Mouse (Mus musculus): ENCODE data around the gene Macrod2. TPM values are rescaled to one million over a fixed set of nuclear protein-coding genes. Genes with fewer than 3 reads are reported as not detected.

Macrod2 gene
- polyA plus RNA-seq, 1 experiment from 2014 or later = 62.2 TPM

GRCm38 (mm10) chr2:141312136-141312948 lies 917.2 kb downstream of the Macrod2 start:
- ATAC-seq (ENCODE audit: low FRiP score) (peak; percentile 84), DNase-seq (ENCODE audit: low spot score) (no peak)
- Histone ChIP-seq H3K9ac (no peak overlapping the region), H3K4me3 (replicated peaks; ENCODE audit: low read length) (no peak overlapping the region), H3K27me3 (ENCODE audit: control insufficient read depth, insufficient read depth, low read length) (no peaks in the 10 kb centered on the region), H3K4me1 (replicated peaks; ENCODE audit: control insufficient read depth, insufficient read depth, low read length) (no peaks in the 10 kb centered on the region; the same call in 1 of the 2 replicates), H3K4me2 (replicated peaks) (no peak overlapping the region), H3K9me3 (ENCODE audit: control insufficient read depth, low read length) (no peaks in the 10 kb centered on the region), H3K36me3 (replicated peaks; ENCODE audit: control insufficient read depth, insufficient read depth) (no peaks in the 10 kb centered on the region), H3K27ac (peak overlapping the region; percentile 16; the same call in 1 of the 2 replicates)
- WGBS = 24% methylated on average over 10 of the region's 10 CpGs

GRCm38 (mm10) chr2:141315349-141315748 lies 920.2 kb downstream of the Macrod2 start:
- H3K4me2 ChIP-seq (replicated peaks) = no peak overlapping the region
- H3K4me1 ChIP-seq (replicated peaks; ENCODE audit: control insufficient read depth, insufficient read depth, low read length) = no peaks in the 10 kb centered on the region; the same call in 1 of the 2 replicates
- 96% methylated on average over 3 of the region's 3 CpGs for WGBS
- no peak for DNase-seq (ENCODE audit: low spot score)
- no peaks in the 10 kb centered on the region for H3K36me3 ChIP-seq (replicated peaks; ENCODE audit: control insufficient read depth, insufficient read depth)
- H3K27ac ChIP-seq = no peak overlapping the region
- H3K9ac ChIP-seq = no peak overlapping the region
- no peak overlapping the region for H3K4me3 ChIP-seq (replicated peaks; ENCODE audit: low read length)
- H3K27me3 ChIP-seq (ENCODE audit: control insufficient read depth, insufficient read depth, low read length) = no peaks in the 10 kb centered on the region
- no peak for ATAC-seq (ENCODE audit: low FRiP score)
- no peaks in the 10 kb centered on the region for H3K9me3 ChIP-seq (ENCODE audit: control insufficient read depth, low read length)

GRCm38 (mm10) chr2:141323956-141324460 lies 928.9 kb downstream of the Macrod2 start:
- no peak overlapping the region for H3K4me2 ChIP-seq (replicated peaks)
- 59% methylated on average over 7 of the region's 7 CpGs for WGBS
- no peak; the same call in 1 of the 2 replicates for ATAC-seq (ENCODE audit: low FRiP score)

GRCm38 (mm10) chr2:141327296-141327695 lies 932.2 kb downstream of the Macrod2 start:
- 68% methylated on average over 6 of the region's 6 CpGs for WGBS

More at GRCm38 (mm10) chr2:141323956-141324460, 928.9 kb downstream of the Macrod2 start:
- H3K27ac ChIP-seq = no peak overlapping the region
- H3K4me3 ChIP-seq (replicated peaks; ENCODE audit: low read length) = no peak overlapping the region
- no peaks in the 10 kb centered on the region for H3K27me3 ChIP-seq (ENCODE audit: control insufficient read depth, insufficient read depth, low read length)
- H3K9me3 ChIP-seq (ENCODE audit: control insufficient read depth, low read length) = no peaks in the 10 kb centered on the region
- H3K4me1 ChIP-seq (replicated peaks; ENCODE audit: control insufficient read depth, insufficient read depth, low read length) = no peaks in the 10 kb centered on the region
- no peaks in the 10 kb centered on the region for H3K36me3 ChIP-seq (replicated peaks; ENCODE audit: control insufficient read depth, insufficient read depth)
- no peak overlapping the region for H3K9ac ChIP-seq
- no peak for DNase-seq (ENCODE audit: low spot score)

GRCm38 (mm10) chr2:141337708-141338107 lies 942.6 kb downstream of the Macrod2 start:
- WGBS = 79% methylated on average over 3 of the region's 3 CpGs
- DNase-seq (ENCODE audit: low spot score) (no peak), ATAC-seq (ENCODE audit: low FRiP score) (no peak)
- H3K4me1 ChIP-seq (replicated peaks; ENCODE audit: control insufficient read depth, insufficient read depth, low read length) = no peaks in the 10 kb centered on the region
- H3K27me3 ChIP-seq (ENCODE audit: control insufficient read depth, insufficient read depth, low read length) = no peaks in the 10 kb centered on the region
- H3K4me2 ChIP-seq (replicated peaks) = no peak overlapping the region
- no peaks in the 10 kb centered on the region for H3K9me3 ChIP-seq (ENCODE audit: control insufficient read depth, low read length)
- no peak overlapping the region for H3K27ac ChIP-seq
- no peak overlapping the region for H3K9ac ChIP-seq
- H3K36me3 ChIP-seq (replicated peaks; ENCODE audit: control insufficient read depth, insufficient read depth) = no peaks in the 10 kb centered on the region
- H3K4me3 ChIP-seq (replicated peaks; ENCODE audit: low read length) = no peak overlapping the region

More at GRCm38 (mm10) chr2:141327296-141327695, 932.2 kb downstream of the Macrod2 start:
- no peak overlapping the region for H3K4me3 ChIP-seq (replicated peaks; ENCODE audit: low read length)
- H3K9me3 ChIP-seq (ENCODE audit: control insufficient read depth, low read length) = no peaks in the 10 kb centered on the region
- ATAC-seq (ENCODE audit: low FRiP score) (no peak), DNase-seq (ENCODE audit: low spot score) (no peak)
- no peaks in the 10 kb centered on the region for H3K36me3 ChIP-seq (replicated peaks; ENCODE audit: control insufficient read depth, insufficient read depth)
- no peak overlapping the region for H3K4me2 ChIP-seq (replicated peaks)
- H3K4me1 ChIP-seq (replicated peaks; ENCODE audit: control insufficient read depth, insufficient read depth, low read length) = no peaks in the 10 kb centered on the region
- H3K9ac ChIP-seq = no peak overlapping the region
- H3K27ac ChIP-seq = no peak overlapping the region
- H3K27me3 ChIP-seq (ENCODE audit: control insufficient read depth, insufficient read depth, low read length) = no peaks in the 10 kb centered on the region

- Histone ChIP-seq H3K4me2 (replicated peaks) (no peak overlapping the region), H3K4me1 (replicated peaks; ENCODE audit: control insufficient read depth, insufficient read depth, low read length) (no peaks in the 10 kb centered on the region), H3K9me3 (ENCODE audit: control insufficient read depth, low read length) (no peaks in the 10 kb centered on the region), H3K27ac (no peak overlapping the region), H3K9ac (no peak overlapping the region), H3K27me3 (ENCODE audit: control insufficient read depth, insufficient read depth, low read length) (no peaks in the 10 kb centered on the region), H3K36me3 (replicated peaks; ENCODE audit: control insufficient read depth, insufficient read depth) (no peaks in the 10 kb centered on the region), H3K4me3 (replicated peaks; ENCODE audit: low read length) (no peak overlapping the region)
- 49% methylated on average over 10 of the region's 10 CpGs for WGBS
- no peak for DNase-seq (ENCODE audit: low spot score)
- ATAC-seq (ENCODE audit: low FRiP score) = peak; percentile 55; the same call in 1 of the 2 replicates
These were observed 949.0 kb downstream of the Macrod2 start for GRCm38 (mm10) chr2:141343988-141344535.

GRCm38 (mm10) chr2:141352623-141353022 lies 957.5 kb downstream of the Macrod2 start:
- H3K4me1 ChIP-seq (replicated peaks; ENCODE audit: control insufficient read depth, insufficient read depth, low read length) = no peaks in the 10 kb centered on the region
- no peak overlapping the region for H3K27ac ChIP-seq
- no peak for ATAC-seq (ENCODE audit: low FRiP score)
- no peaks in the 10 kb centered on the region for H3K9me3 ChIP-seq (ENCODE audit: control insufficient read depth, low read length)
- WGBS = 83% methylated on average over 2 of the region's 2 CpGs
- H3K27me3 ChIP-seq (ENCODE audit: control insufficient read depth, insufficient read depth, low read length) = no peaks in the 10 kb centered on the region
- no peak overlapping the region for H3K9ac ChIP-seq
- H3K4me3 ChIP-seq (replicated peaks; ENCODE audit: low read length) = no peak overlapping the region
- no peak for DNase-seq (ENCODE audit: low spot score)
- H3K36me3 ChIP-seq (replicated peaks; ENCODE audit: control insufficient read depth, insufficient read depth) = no peaks in the 10 kb centered on the region
- no peak overlapping the region for H3K4me2 ChIP-seq (replicated peaks)

- Histone ChIP-seq H3K4me3 (replicated peaks; ENCODE audit: low read length) (no peak overlapping the region), H3K9me3 (ENCODE audit: control insufficient read depth, low read length) (no peaks in the 10 kb centered on the region), H3K9ac (no peak overlapping the region), H3K36me3 (replicated peaks; ENCODE audit: control insufficient read depth, insufficient read depth) (no peaks in the 10 kb centered on the region), H3K4me1 (replicated peaks; ENCODE audit: control insufficient read depth, insufficient read depth, low read length) (no peaks in the 10 kb centered on the region), H3K27me3 (ENCODE audit: control insufficient read depth, insufficient read depth, low read length) (no peaks in the 10 kb centered on the region), H3K4me2 (replicated peaks) (no peak overlapping the region), H3K27ac (no peak overlapping the region)
- 82% methylated on average over 2 of the region's 2 CpGs for WGBS
- DNase-seq (ENCODE audit: low spot score) (no peak), ATAC-seq (ENCODE audit: low FRiP score) (no peak)
These were observed 993.5 kb downstream of the Macrod2 start for GRCm38 (mm10) chr2:141388632-141389031.

- WGBS = 77% methylated on average over 4 of the region's 4 CpGs
- H3K9ac ChIP-seq = no peak overlapping the region
- H3K4me2 ChIP-seq (replicated peaks) = no peak overlapping the region
These were observed 996.1 kb downstream of the Macrod2 start for GRCm38 (mm10) chr2:141391229-141391628.

More at GRCm38 (mm10) chr2:141391229-141391628, 996.1 kb downstream of the Macrod2 start:
- Histone ChIP-seq H3K4me3 (replicated peaks; ENCODE audit: low read length) (no peak overlapping the region), H3K27me3 (ENCODE audit: control insufficient read depth, insufficient read depth, low read length) (no peaks in the 10 kb centered on the region), H3K9me3 (ENCODE audit: control insufficient read depth, low read length) (no peaks in the 10 kb centered on the region), H3K4me1 (replicated peaks; ENCODE audit: control insufficient read depth, insufficient read depth, low read length) (no peaks in the 10 kb centered on the region), H3K27ac (no peak overlapping the region), H3K36me3 (replicated peaks; ENCODE audit: control insufficient read depth, insufficient read depth) (no peaks in the 10 kb centered on the region)
- no peak for DNase-seq (ENCODE audit: low spot score)
- no peak for ATAC-seq (ENCODE audit: low FRiP score)
